Mouse (Mus musculus) E14TG2a.4 (cell line): ENCODE results near the gene Cracr2b.

Source experiments
- CTCF ChIP-seq: conservative IDR thresholded peaks from 2 replicates; pipeline ENCODE4 v1.5.1; 2014; ENCODE audit warnings: low read length
- POU5F1 ChIP-seq: IDR thresholded peaks from 2 replicates; pipeline ENCODE4 v1.6.1; 2014; ENCODE audit warnings: low read length, borderline replicate concordance

- TF ChIP-seq CTCF (no peak), POU5F1 (no peak)
Observed at GRCm38 (mm10) chr7:141470637-141470944, 9.7 kb downstream of the Cracr2b start.
